Mouse (Mus musculus) gonadal fat pad, adult 2 months (tissue): Measurements from ENCODE around the gene Gm45521. TPM values are rescaled to one million over a fixed set of nuclear protein-coding genes. Genes with fewer than 3 reads are reported as not detected.
"Not testable (repeated sequence)": the region's sequence is repeated elsewhere in the genome, so short reads cannot be mapped to it uniquely, and the experiment has no call there.

Experiments
- DNase-seq: peaks from one replicate; pipeline ENCODE4 v3.0.0-alpha.2; 2012; ENCODE audit warnings: low read depth
- polyA plus RNA-seq: library from polyadenylated mRNA; depleted of rRNA; stranded (reverse); fragments of >200 nt; gene quantifications from 2 replicates; pipeline ENCODE4 v1.2.3, GENCODE M21; 2012; rRNA removed

Gene Gm45521
- polyA plus RNA-seq, 1 experiment = not detected

- peak; percentile 96 for DNase-seq
These were observed 42.3 kb downstream of the Gm45521 start for GRCm38 (mm10) chr14:7999435-7999834.

- no peak for DNase-seq
These were observed 43.2 kb downstream of the Gm45521 start for GRCm38 (mm10) chr14:8000247-8000646.

GRCm38 (mm10) chr14:8000831-8001685 lies 44.0 kb downstream of the Gm45521 start:
- DNase-seq = no peak

- DNase-seq = no peak
These were observed 45.5 kb downstream of the Gm45521 start, which contains the start of gene Abhd6 for GRCm38 (mm10) chr14:8002432-8003092. TSS of gene Abhd6 (plus strand) at chr14:8002902.

DNA sequence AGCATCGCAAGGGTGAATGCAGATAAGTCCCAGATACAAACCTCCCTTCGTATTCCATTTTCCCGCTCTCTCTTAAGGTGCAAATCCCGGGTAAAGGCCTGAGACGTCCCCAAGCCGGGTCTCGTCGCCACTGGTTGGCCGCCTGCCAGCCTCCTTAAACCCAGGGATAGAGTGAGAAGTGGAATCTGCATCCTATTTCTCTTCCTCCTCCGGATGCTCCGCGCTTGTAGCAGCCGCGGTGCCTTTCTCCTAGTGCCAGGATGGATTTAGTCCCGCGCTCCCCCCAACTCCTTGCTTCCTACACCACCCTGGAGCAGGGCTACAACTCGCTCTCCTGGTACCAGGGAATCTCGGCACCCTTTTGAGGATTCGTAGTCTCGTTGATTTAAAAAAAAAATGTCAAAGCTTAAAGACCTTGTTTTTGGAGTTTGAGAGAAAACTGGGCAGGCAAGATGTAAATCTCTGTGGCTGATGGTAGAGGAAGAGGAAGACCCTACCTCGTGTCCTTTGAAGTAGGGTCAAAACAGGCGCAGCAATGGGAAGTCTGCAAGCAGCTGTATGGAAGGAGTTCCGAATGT lies 46.1 kb downstream of the Gm45521 start:
- no peak for DNase-seq

DNA sequence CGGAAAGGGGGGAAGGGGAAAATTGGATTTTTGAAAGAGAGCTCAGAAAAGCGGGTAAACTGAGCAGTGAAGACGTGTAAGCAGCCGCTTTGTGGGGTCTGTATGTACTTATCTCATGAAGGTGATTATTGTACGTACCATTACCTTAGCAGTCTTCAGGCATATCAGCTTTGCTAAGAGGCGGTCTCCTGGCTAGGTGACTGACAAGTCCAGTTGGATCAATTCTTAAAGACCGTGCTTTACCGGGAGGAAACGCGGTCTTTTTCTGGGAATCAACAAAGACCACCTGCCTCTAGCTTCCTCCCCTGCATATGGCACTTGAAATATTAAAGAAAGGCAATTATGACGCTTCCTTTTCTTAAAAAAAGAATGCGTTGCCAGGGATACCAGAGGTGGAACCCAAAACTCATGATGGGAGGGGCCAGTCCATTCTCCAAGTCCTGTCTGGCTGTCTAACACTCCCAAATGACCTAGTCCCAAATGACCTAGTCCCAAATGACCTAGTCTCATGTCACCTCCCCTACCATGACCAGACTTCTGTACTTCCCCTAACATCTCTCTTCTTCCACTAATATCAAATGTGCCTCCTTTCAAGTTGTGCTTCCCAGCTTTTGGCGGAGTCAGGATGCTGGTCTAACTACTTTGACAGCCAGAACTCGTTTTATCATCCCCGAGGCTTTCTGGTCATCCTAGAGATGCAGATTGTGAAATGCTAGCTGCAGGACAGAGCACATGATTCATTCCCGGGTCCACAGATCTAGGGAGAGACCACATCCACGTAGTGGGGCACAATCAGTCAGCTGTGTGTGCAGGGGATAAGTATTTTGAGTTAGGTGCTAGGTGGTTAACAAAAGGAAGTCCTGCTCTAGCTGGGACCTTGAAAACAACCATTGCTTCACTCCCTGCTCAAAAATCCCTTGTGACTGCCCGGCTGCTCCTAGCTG lies 46.9 kb downstream of the Gm45521 start:
- DNase-seq = no peak

DNA sequence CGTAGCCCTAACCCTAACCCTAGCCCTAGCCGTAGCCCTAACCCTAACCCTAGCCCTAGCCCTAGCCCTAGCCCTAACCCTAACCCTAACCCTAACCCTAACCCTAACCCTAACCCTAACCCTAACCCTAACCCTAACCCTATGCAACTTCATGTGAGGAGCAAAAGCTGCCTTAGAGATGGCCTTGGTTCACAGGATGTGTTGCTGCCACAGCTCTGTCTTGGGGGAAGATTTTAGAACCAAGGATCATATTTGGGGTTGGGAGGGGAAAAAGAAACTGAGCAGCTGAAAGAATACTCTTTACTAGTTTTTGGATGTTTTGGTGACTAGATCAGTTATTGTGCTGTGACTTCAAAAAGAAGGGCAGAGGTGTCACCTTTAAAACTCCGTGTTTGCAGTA lies 49.0 kb downstream of the Gm45521 start:
- DNase-seq = not testable (repeated sequence)

GRCm38 (mm10) chr14:8007084-8007483 lies 50.0 kb downstream of the Gm45521 start:
- no peak for DNase-seq

GRCm38 (mm10) chr14:8007486-8007885 lies 50.4 kb downstream of the Gm45521 start:
- DNase-seq = no peak

DNA sequence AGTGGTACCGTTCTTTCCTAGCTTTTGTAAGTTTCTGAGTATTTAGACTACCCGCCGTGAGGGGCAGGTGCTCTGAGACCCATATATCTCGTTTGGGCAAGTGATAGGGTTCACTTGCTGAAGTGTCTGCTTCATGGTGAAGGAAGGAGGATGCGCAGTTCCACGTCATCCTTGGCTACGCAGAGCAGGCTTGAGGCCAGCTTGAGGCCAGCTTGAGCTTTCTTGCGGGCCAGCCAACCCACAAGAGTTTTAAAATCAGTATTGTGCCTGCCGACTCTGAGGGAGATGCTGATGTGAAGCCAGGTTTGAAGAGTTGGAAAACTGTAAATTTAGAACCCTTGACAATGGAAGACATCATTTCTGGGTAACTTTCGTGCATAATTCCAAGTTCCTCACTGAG lies 50.8 kb downstream of the Gm45521 start:
- DNase-seq = no peak

Other genes with a start within 250 kb of the Gm45521 start
- 0.51 TPM in 1 of 2 replicates, not detected in the other for gene Gm26661, start 165.7 kb upstream of the Gm45521 start, polyA plus RNA-seq
- gene Flnb, start 139.3 kb upstream of the Gm45521 start, polyA plus RNA-seq = 37.8 and 37.9 TPM in 2 replicates
- 1.4 and 2.1 TPM in 2 replicates for gene Dnase1l3, start 37.3 kb downstream of the Gm45521 start, polyA plus RNA-seq
- 15.3 and 17.2 TPM in 2 replicates for gene Abhd6, start 45.6 kb downstream of the Gm45521 start, polyA plus RNA-seq
- gene Rpp14, start 123.1 kb downstream of the Gm45521 start, polyA plus RNA-seq = 7.9 and 9.3 TPM in 2 replicates
- gene Pxk, start 140.9 kb downstream of the Gm45521 start, polyA plus RNA-seq = 23.3 and 24.0 TPM in 2 replicates
- 81.0 and 109 TPM in 2 replicates for gene Pdhb, start 215.7 kb downstream of the Gm45521 start, polyA plus RNA-seq